ENCODE assay signal across 14 mouse cellular contexts in the genomic region with DNA sequence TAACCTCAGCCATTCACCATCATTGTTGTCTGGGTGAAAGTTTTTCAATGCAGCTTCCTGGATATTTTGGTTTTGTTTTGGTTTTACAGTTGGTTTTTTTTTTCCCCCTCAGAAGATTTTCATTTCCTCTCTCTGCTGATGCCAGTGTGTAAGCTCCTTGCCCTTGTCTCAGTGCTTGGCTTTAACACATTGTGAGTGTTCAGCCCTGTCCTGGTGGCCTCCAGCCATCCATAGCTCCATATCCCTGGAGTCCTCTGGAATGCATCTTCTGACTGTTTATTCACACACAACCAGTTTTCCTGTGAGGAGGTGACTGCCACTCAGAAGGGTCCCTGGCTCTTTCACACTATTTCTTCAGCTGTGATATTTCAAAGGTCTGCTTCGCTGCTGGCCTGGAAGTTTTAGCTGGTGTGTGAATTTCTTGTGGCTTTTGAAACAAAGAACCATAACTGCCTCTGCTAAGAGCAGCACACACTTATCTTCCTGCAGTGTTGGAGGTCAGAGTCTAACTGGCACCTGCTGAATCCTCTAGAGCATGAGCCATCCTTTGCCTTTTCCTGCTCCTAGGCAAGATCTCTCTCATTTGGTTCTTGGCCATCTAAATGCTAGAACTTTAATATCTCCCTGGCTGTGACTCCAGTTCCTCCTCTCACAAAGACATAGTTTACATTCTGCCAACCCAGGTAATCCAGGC.
"Had no signal": no experiment of that assay in that cellular context is flagged by ENCODE, and none has a peak within 500 bp of the region (broad histone marks: within the 10 kb centered on the region; RNA-seq: fewer than 3 reads in every experiment).

No protein-coding gene starts in this region.

- H3K4me1 ChIP-seq: limb, embryonic 12.5 days; megakaryocyte, embryonic 14.5 days; neural tube, embryonic 15.5 days had no signal

- H3K4me2 ChIP-seq: limb, embryonic 12.5 days; neural tube, embryonic 15.5 days had no signal

- H3K27me3 ChIP-seq: limb, embryonic 12.5 days; megakaryocyte, embryonic 14.5 days; neural tube, embryonic 15.5 days had no signal

- H3K36me3 ChIP-seq: limb, embryonic 12.5 days; neural tube, embryonic 15.5 days had no signal

- H3K9ac ChIP-seq: limb, embryonic 12.5 days; liver, embryonic 14.5 days; neural tube, embryonic 15.5 days had no signal

- DNase-seq: kidney, adult 8-10 months; kidney, postnatal 25 days; layer of hippocampus, adult 9-11 months; lung, adult 18-20 months; midbrain, embryonic 14.5 days; right cerebral cortex, adult 18-20 months; right cerebral cortex, postnatal 25 days; thymus, postnatal 4 days had no signal

- H3K4me3 ChIP-seq: limb, embryonic 12.5 days; megakaryocyte, embryonic 14.5 days; myocyte; neural tube, embryonic 15.5 days had no signal

- H3K9me3 ChIP-seq: limb, embryonic 12.5 days; megakaryocyte, embryonic 14.5 days; neural tube, embryonic 15.5 days had no signal

- H3K27ac ChIP-seq: limb, embryonic 12.5 days; liver, embryonic 14.5 days; neural tube, embryonic 15.5 days; stomach, postnatal 0 days had no signal
